Mouse (Mus musculus) testis, postnatal 14 days (tissue): ENCODE results near the gene Rln3.
"Not testable (repeated sequence)": the region's sequence is repeated elsewhere in the genome, so short reads cannot be mapped to it uniquely, and the experiment has no call there.

Experiments
- DNase-seq: peaks from one replicate; pipeline ENCODE4 v3.0.0; 2021; ENCODE audit warnings: low spot score

The Rln3 gene

DNA sequence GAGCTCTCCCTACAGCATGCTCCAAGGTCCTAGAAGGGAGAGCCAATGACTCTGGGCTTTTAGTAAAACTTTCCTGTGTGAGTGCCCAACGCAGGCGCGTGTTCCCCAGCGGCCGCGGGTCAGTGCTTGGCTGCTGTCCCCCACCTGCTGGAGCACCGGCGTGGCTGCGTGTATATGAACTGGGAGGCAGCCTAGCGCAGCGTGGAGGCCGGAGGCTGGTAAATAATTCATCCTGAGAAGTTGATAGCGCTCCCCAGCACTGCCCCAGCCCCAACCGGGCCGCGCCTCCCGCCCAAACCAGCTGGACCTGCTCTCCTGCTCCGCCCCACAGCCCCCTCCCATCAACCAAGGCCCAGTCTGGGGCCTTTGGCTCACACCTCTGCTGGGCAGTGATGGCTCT is 23.7 kb downstream of the Rln3 start, which contains the start of gene Palm3:
Palm3 (plus strand) TSS at position 376 of the 400 bp plus-strand sequence.
- DNase-seq: no peak

DNA sequence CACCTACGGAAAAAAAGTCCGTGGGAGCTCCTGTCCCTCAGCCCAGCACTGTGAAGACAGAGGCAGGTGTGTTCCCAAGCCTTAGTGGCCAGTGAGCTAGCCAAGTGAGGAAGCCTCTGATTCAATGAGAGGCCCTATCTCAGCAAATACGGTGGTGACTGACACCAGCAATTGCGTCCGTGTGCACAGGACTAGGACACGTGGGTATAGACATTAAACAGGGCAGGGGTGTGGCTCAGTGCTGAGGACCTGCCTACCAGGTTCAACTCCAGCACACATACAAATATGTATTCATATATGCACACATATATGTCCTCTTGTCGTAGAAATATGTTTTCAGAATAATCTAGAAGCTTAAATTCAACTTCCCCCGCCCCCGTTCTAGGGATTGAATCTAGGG is 25.1 kb downstream of the Rln3 start:
- no peak for DNase-seq

DNA sequence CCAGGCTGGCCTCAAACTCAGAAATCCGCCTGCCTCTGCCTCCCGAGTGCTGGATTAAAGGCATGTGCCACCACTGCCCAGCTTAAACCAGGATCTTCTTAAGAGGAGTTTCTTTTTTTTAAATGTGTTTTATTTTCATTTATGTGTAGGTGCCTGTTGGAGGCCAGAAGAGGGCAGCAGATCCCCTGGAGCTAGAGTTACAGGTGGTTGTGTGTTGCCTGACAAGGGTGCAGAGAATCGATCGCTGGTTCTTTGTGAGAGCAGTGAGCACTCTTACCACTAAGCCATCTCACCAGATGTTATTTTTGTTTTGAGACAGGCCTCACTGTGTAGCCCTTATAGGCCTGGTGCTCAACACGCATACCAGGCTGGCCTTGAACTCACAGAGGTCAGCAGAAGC is 29.0 kb downstream of the Rln3 start:
- no peak for DNase-seq

DNA sequence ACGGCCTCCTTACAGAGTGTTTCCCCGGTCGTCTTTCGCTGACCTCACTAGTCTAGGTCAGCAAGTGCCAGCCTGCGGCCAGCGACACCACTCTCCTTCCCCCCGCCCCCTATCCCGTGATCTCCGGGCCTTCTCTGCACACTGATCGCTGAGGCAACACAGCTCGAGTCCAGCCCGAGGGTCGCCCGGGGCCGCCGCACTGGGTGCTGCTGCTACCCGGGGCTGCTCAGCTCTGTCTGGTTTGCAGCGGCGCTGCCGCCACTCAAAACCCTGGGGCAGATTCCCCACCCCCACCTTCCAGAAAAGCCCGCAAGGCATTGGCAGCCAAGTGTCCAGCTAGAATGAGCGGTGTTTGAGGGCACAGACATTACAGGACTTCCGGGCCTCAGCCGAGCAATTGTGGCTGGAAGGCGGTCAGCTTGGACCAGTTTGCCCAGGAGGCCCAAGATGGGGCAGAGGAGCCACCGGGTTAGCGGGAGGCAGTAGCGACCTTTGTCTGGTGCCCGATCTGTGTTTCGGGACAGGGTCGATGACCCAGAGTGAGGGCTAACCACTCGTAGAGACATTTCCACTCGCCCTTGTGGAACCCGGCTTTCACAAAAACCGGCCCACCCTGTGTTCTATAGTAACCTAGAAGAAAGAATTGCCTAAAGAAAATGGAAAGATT is 32.2 kb downstream of the Rln3 start:
- no peak for DNase-seq

DNA sequence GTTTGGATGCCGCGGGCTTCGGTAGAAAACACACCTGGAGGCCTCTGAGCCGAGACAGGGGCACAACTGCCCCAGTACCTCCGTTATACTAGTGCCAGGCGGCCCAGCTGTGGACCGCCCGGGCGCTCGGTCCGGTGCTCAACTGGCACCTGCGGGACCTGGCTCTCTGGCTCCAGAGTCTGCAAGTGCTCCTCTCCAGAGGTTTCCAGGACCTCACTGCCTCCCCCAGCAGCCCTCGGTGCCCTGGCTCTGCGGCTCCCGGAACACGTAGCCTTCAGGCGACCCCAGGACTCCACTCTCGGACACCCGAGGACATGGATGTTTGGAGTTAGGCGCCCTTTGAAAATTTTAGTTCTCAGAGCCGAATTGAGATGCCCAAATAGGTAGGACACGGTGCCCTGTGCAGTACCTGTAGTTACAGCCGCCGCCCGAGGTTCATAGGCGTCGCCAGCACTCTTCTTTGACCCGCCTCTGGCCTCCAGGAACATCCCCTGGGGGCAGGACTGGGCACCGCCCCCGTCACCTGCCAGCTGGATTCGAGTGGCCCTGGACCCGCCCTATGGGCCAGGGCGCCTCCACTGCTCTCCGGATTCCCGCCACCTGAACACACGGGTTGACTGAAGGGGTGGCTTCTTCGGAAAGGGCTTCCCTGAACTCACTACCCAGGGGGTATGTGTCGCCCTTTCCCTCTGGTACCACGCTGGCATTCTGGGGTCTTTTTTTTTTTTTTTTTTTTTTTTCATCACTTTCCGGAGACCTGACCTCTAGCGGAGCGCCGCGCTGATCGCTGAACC is 32.9 kb downstream of the Rln3 start, which contains the start of gene 2210011C24Rik:
2210011C24Rik (minus strand) TSS at position 467 of the 794 bp plus-strand sequence.
- DNase-seq: peak; percentile 53

DNA sequence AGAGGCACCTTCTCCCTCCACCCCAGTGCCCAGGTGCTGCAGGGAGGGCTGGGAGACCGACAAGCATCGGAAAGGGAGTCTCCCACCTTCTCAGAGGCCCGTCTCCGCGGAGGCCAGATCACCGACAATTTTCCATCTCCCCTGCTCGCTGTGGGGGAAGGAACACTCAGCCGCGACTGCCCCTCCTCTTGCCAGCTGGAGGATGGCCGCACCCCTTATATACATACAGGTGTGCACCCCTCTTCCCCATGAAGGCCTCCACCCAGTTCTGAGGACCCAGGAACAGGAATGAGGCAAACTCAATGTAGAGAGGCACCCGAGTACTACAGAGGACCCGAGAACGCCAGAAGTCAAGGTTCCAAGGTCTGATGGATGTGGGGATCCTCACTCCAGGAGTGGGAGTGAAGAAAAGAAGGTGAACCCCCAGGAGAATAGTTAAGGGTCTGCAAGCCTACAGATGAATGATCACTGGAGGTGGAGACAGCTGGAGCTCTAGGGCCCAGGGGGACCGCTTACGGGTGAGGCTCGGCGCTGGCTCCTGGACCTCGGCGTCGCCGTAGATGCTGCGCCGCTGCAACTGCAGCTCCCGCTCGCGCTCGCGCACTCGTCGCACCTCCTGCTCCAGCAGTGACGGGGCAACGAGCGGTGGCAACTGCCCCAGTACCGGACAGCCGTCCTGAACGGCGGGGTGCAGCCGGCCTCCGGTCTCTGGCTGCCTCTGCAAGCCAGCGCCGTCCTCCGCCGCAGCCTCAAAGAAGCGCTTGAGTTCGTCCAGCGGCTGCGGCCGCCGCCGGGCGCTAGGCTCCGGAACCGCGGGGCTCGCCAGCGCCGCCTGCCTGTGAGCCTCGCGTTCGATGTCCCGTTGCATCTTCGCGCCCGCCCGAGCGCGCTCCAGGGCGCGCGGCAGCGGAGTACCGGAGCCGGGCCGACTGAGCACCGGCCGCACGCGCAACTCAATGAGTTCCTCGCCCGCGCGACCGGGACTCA is 33.9 kb downstream of the Rln3 start:
- peak; percentile 46 for DNase-seq

DNA sequence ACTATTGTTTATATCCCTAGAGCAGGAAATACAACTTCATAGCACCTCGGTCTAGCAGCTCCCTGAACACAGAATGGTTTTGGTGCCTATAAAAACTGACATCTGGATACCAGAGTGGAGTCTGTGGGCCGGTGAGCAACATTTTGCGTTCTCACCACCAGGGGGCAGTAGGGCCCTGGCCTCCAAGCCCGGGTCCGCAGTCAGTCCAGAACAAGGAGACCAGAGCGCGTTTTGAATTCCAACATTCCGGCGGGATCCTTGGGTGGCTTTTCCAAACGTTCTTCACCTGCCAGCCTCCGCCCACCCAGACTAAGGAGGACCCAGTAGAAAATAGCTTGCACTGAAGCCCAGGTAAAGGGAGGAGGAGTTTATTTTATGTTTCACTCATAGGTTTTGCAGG is 34.9 kb downstream of the Rln3 start:
- DNase-seq: peak; percentile 85

DNA sequence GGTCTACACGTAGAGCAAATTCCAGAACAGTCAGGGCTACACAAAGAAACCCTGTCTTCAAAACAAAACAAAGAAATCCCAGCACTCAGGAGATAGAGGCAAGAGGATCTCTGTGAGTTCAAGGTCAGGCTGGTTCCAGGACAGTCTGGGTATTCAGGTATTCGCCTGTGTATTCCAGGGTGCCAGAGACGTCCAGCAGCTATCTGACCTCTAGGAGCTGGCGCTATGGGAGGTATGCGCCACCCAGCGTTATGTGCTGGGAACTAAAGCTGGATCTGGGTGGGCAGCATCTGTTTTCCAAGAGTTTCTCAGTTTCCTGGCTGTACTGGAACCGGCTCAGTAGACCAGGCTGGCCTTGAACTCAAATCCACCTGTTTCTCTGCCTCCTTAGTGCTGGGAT is 36.4 kb downstream of the Rln3 start:
- DNase-seq: no peak

DNA sequence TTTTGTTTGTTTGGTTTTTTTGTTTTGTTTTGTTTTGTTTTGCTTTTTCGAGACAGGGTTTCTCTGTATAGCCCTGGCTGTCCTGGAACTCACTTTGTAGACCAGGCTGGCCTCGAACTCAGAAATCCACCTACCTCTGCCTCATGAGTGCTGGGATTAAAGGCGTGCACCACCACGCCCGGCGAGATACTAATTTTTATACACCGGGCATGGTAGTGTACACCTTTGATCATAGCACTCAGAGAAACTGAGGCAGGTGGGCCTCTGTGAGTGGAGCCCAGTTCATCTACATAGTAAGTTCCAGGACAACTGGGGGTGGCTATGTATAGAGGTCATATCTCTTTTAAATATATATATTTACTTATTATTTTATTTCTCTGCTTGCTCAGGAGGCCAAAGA is 39.3 kb downstream of the Rln3 start:
- not testable (repeated sequence) for DNase-seq

DNA sequence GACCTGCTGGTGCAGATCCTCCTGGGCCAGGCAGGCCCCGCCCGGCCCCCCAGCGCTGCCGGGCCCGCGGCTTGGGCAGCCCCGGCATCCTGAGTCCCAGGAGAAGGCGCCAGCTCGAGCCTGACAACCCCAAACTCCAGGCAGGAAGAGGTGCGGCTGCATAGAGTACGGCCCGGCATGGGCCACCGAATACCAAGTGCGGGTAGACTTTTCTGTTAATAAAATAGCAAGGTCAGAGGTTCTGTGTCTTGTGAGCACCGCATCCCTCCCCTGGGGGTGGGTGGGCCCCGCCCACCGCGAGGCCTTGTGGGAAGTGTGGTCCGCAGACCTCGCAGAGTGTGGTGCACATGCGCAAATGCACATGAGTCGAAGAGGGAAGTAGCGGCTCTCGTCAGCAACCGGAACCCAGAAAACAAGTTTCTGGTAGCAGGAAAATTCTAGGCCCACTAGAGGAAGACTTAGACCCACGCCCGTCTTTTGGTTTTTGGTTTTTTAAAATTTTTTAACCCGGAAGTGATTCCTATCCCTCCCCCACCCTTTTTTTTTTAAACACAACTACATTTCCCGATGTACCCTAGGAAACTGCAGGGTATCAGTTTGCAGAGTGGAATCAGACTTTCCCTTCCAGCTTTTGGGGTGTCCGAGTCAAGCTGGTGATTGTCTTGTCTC is 40.1 kb downstream of the Rln3 start:
- peak; percentile 93 for DNase-seq

DNA sequence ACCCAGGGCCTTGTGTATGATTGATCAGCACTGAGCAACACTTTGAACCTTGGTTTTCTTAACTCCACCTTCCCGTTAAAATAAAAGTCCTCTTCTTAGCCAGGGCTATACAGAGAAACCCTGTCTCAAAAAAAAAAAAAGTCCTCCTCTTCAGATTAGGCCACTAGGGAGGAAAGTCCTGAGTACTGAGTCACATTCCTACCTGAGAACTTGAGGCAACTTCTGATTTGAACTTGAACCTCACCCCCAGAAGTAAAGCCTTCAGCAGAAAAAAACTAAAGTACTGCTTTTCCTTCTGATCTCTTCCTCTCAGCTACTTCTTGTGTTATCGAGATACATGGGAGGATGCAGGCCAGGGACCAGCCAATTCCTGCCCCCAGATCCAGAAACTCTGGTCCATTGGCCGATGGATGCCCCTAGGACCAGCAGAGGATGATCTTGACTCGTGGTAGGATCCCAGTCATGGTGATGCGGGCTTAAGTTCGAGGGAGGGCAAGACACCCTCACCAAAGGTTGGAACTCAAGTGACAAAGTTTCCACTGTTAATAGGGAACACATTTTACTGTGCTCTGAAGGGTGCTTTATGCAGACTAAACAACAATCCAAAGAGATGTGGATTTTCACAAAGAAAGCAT is 41.1 kb downstream of the Rln3 start:
- no peak for DNase-seq

DNA sequence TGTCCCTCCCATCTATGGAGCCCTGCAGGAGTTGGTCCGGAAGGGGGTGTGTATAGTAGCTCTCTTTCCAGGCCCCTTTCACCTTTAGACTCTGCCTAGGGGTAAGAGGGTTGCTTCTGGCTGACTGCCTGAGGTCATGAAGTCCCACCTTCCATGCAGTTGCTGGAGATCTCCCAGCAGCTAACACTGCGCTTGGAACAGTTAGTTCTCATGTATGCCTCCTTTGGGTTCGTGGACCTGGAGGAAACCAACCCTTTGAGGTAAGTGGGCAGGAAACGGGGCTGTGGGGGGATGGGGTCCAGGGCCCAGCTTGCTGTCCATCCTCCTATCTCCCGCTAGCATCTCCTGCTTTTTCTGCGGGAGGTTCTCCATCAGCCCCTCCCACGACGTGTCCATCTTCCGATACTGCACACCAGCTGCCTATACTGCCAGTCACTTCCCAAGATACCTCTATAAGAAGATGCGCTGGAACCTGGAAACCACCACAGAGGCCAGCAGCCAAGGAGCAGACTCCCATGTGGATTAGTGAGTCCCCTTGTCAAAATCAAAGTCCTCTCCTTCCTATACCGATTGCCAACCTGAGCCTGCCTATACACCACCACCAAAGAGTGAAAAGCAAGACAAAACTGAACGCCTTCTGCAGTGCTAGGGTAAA is 41.7 kb downstream of the Rln3 start:
- DNase-seq: no peak

DNA sequence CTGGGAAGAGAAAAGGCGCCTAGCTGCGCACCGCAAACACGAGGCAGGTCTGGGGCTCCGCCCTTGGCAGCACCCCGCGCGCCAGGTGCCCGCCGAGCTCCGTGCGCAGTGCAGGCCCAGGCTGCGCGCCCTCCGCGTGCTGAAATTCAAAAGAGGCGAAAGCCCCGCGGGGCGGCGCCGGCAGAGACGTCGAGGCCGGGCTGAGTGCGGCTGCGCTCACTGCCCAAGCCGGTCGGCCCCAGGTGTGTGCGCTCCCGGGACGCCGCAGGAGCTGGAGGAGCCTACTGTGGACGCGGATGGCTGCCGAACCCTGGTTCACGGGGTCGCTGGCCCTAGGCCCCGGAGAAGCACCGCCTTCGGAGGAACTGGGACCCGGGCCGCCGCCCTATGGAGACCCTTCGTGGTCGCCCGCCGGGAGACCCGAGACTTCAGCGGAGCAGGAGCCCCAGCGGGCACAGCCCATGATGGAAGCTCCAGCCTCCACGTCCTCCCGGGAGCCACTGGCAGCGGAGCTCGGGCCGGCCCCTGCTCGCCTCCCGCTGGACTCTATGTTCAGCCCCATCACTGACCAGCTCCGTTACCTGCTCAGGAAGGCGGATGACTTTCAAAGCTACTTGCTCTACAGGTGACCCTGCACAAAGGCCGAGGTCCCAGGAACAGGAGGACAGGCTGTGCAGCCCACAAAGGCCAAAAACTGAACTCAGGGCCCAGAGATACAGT is 43.4 kb downstream of the Rln3 start, which contains the start of gene 1700067K01Rik:
1700067K01Rik (plus strand) TSS at position 222 of the 720 bp plus-strand sequence.
- DNase-seq: peak; percentile 73

DNA sequence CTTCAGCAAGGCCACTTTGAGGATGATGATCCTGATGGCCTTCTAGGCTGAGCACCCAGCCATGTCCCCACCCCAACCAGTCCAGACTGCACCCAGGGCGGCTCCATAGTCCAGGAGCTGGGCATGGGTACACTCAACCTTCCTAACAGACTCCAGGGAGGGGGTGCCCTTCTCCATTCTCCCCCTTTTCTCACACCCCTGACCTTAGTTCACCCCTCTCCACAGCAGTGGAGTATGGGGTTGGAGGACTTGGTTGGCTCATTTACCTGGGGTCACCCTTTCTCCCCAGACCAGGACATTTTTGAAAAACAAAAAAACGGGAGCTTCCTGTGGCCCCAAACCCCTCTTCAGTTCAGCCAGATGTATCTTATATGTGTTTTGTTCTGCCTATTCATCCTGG is 45.0 kb downstream of the Rln3 start:
- DNase-seq: no peak

DNA sequence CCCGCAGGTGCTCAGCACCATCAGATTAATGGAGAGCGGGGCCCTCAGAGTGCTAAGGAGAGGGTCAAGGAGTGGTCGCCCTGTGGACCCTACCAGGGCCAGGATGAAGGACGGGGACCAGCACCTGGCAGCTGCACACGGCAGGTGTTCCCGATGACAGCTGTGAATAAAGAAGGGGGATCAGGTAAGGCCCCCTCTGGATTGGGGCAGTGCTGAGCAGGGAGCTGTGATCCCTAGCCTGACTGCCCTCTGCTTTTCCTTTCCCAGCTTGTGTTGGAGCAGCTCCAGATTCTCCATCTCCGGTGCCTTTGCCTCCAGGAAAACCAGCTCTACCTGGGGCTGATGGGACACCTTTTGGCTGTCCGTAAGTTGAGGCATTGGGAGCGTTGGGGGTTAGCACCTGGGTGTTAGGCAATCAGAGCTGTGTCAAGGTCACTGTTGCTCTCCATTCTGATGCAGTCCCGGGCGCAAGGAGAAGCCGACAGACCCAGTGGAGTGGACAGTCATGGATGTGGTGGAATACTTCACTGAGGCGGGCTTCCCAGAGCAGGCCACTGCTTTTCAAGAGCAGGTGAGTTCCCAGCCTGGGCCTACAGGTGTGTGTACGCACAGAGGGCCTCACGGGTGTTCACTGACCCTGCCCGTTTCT is 45.6 kb downstream of the Rln3 start:
- no peak for DNase-seq

DNA sequence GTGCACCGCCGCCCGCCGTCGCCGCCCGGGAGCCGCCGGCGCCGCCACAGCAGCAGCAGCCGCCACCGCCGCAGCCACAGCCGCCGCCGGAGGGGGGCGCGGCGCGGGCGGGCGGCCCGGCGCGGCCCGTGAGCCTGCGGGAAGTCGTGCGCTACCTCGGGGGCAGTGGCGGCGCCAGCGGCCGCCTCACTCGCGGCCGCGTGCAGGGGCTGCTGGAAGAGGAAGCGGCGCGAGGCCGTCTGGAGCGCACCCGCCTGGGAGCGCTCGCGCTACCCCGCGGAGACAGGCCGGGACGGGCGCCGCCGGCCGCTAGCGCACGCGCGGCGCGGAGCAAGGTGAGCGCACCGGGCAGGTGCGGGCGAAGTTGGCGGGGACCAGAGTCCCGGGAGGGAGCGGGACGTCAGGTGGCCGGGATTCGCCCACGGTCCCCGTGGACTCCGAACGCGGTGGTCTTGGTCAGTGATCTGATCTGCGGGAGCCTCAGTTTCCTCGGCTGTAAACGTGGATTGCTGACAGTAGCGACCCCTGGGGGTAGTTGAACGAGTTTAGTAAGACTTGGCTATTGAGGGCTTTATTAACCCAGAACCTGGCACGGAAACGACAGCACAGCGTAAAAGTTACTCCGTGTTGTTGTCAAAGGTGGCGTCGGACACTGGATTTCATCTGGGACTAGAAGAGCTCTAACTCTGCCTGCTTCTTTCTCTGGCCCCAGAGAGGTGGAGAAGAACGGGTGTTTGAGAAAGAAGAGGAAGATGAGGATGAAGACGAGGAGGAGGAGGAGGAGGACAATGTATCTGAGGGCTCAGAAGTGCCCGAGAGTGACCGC is 46.4 kb downstream of the Rln3 start:
- DNase-seq: peak; percentile 63

DNA sequence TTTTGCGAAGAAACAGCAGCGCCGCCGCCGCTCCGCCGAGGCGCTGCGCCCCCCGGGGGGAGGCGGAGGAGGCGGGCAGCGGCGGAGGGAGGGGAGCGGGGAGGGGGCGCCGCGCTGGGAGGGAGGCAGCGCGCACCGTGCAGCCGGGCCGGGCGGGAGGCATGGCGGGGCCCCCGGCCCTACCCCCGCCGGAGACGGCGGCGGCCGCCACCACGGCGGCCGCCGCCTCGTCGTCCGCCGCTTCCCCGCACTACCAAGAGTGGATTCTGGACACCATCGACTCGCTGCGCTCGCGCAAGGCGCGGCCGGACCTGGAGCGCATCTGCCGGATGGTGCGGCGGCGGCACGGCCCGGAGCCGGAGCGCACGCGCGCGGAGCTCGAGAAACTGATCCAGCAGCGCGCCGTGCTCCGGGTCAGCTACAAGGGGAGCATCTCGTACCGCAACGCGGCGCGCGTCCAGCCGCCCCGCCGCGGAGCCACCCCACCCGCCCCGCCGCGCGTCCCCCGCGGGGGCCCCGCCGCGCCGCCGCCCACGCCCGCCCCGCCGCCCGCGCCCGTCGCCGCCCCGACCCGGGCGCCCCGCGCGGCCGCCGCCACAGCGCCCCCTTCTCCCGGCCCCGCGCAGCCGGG is 47.2 kb downstream of the Rln3 start, which contains the start of gene Samd1:
Samd1 (plus strand) TSS at position 162 of the 631 bp plus-strand sequence.
- peak; percentile 61 for DNase-seq
